Mouse (Mus musculus): Measurements from ENCODE around the gene Tmem63c.

Tmem63c gene

GRCm38 (mm10) chr12:87002209-87002608, 18.9 kb upstream of the Tmem63c start:
- no peak for DNase-seq

- DNase-seq: no peak
Measured at GRCm38 (mm10) chr12:87002815-87003214, 18.3 kb upstream of the Tmem63c start.

GRCm38 (mm10) chr12:87003606-87004005, 17.5 kb upstream of the Tmem63c start:
- DNase-seq: no peak

- no peak for DNase-seq
Measured at GRCm38 (mm10) chr12:87004596-87004995, 16.5 kb upstream of the Tmem63c start.

- DNase-seq: no peak
Measured at GRCm38 (mm10) chr12:87017041-87017440, 4.1 kb upstream of the Tmem63c start.

- DNase-seq: peak; percentile 71
Measured at GRCm38 (mm10) chr12:87018756-87019155, 2.4 kb upstream of the Tmem63c start.

GRCm38 (mm10) chr12:87022006-87022405, 866 bp downstream of the Tmem63c start:
- DNase-seq: no peak

- no peak for DNase-seq
Measured at GRCm38 (mm10) chr12:87023456-87023855, 2.3 kb downstream of the Tmem63c start.

GRCm38 (mm10) chr12:87026109-87026870, 5.2 kb downstream of the Tmem63c start:
- DNase-seq: peak; percentile 91

- no peak for DNase-seq
Measured at GRCm38 (mm10) chr12:87026871-87027240, 5.7 kb downstream of the Tmem63c start.

- DNase-seq: peak; percentile 70
Measured at GRCm38 (mm10) chr12:87027391-87027790, 6.3 kb downstream of the Tmem63c start.

GRCm38 (mm10) chr12:87028068-87028467, 6.9 kb downstream of the Tmem63c start:
- no peak for DNase-seq

GRCm38 (mm10) chr12:87029251-87029976, 8.3 kb downstream of the Tmem63c start:
- peak; percentile 91 for DNase-seq

- DNase-seq: peak; percentile 61
Measured at GRCm38 (mm10) chr12:87031163-87031763, 10.1 kb downstream of the Tmem63c start.

GRCm38 (mm10) chr12:87036631-87037030, 15.5 kb downstream of the Tmem63c start:
- no peak for DNase-seq

- peak; percentile 63 for DNase-seq
Measured at GRCm38 (mm10) chr12:87040166-87040565, 19.0 kb downstream of the Tmem63c start.

GRCm38 (mm10) chr12:87040857-87041256, 19.7 kb downstream of the Tmem63c start:
- DNase-seq: peak; percentile 99

GRCm38 (mm10) chr12:87042456-87042855, 21.3 kb downstream of the Tmem63c start:
- DNase-seq: peak; percentile 92

- DNase-seq: peak; percentile 92
Measured at GRCm38 (mm10) chr12:87043221-87043620, 22.1 kb downstream of the Tmem63c start.

- peak; percentile 70 for DNase-seq
Measured at GRCm38 (mm10) chr12:87044711-87045110, 23.6 kb downstream of the Tmem63c start.

- DNase-seq: no peak
Measured at GRCm38 (mm10) chr12:87047536-87047935, 26.4 kb downstream of the Tmem63c start.

GRCm38 (mm10) chr12:87052661-87053321, 31.7 kb downstream of the Tmem63c start:
- peak; percentile 87 for DNase-seq

GRCm38 (mm10) chr12:87054873-87055272, 33.7 kb downstream of the Tmem63c start:
- DNase-seq: no peak

Data from cerebellum, adult 9-11 months (tissue).